Mouse (Mus musculus) cerebellum, adult (tissue): Measurements from ENCODE around the gene Fndc4.
A peak's percentile ranks its signal among the peaks of the same experiment; 100 is the strongest.

Experiments
- ATAC-seq: cut with Nextera tagmentation; 2 replicates; pipeline ENCODE4 v1.9.2; 2017; ENCODE audit warnings: mild to moderate bottlenecking, moderate library complexity, mixed read lengths; ENCODE audit not compliant: insufficient number of reproducible peaks, low FRiP score, low TSS enrichment

Fndc4 gene

DNA sequence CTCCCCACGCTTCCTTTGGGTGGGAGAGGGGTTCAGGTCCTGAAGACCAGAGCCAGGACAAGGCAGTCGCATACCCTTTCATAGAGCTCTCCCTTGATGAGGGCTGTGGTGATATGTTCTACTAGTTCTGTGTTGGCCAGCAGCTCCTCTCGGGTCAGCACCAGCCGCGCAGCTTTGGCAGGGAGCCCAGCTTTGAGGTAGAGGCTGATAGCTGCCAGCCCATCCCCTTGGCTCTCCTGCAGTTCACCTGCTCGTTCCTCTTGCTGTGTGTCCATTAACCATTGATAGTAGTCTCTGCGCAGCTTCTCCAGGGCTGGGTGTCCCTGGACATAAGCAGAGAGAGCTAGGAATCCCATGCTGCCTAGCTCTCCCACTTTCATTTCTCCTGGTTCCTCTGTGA is 29.8 kb downstream of the Fndc4 start:
- no peak for ATAC-seq

DNA sequence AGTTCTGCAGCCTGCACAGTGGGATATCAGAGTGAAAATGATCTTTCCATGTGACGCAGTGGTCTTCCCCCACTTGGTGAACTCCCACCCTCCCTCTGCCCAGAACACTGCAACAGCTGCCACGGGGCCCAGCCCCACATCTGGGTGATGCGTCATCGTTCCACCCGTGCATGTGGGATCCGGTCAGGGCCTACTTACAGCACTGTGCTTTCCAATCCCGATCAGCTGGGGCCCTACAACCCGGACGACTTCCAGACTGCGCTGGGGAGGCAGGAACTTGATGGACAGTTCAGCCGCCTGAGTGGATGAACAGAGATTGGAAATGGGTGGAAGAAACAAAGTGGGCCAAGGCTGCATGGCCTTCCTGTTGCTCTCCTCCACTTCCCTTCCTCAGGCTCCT is 38.3 kb downstream of the Fndc4 start:
- ATAC-seq: no peak

DNA sequence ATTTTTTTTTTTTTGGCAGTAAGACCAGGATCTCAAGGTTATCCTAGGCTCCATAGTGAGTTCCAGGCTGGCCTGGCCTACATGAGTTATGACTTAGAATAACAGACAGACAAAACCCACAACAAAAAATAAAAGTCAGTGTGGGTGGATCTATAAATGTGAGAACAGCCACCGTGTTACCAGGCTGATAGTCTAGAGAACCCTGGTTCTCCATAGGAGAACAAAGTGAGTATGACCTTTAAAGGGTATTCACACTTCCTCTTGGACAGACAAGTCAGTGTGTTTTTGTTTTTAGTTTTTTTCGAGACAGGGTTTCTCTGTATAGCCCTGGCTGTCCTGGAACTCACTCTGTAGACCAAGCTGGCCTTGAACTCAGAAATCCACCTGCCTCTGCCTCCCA is 39.9 kb downstream of the Fndc4 start:
- ATAC-seq: no peak

DNA sequence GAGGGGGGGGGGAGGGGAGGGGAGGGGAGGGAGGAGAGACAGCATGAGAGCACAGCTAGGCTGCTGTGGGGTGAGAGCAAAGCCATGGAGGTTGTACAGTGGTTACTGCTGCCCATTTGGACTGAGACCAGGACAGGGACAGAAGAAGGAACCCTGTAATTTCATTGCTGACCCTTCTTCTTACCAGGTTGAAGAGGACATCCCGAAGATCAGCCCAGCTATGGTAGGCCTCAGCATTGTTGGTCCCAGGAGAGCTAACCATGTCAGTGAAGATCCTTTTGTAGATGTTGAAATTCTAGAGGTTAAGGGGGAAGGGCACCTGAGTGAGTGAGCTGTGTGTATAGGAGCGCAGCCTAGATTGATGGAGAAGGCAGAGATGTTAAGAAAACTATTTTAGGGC is 40.5 kb downstream of the Fndc4 start:
- no peak for ATAC-seq

DNA sequence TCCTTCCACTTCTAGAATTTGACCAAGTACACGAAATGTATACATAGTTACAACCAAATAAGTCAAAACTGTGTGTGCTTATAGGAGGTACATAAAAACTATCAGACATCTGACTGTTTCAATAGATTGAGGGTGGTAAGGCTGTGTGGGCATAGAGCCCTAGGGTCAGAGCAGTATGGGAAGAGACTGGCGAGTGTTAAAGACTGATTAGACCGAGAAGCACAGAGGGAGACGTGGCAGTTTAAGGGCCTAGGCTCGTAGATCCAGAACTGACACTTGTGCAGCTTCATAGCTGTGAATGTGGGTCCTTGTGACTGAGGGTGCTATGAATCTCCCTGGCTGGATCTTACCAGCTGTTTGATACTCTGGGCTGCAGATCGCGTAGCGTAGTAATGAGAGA is 41.0 kb downstream of the Fndc4 start:
- ATAC-seq: no peak

DNA sequence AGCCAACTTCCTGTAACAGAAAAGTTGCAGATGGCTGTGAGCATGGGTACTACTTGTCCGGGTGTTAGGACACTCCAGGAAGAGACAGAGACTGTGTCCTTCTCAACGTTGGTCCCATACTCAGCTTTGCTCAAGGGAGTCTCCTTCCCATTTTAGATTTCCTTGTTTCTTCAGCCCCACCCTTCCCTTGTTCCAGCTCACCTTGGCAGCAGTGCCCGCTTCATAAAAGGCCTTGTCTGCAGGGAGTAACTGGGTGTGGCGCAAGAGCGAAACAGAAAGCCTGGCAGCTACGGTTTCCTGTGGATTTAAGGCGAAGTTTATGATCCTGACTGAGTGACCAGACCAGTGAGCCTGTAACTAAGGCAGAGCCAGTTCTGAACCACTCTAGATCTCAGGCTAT is 41.4 kb downstream of the Fndc4 start:
- ATAC-seq: no peak

DNA sequence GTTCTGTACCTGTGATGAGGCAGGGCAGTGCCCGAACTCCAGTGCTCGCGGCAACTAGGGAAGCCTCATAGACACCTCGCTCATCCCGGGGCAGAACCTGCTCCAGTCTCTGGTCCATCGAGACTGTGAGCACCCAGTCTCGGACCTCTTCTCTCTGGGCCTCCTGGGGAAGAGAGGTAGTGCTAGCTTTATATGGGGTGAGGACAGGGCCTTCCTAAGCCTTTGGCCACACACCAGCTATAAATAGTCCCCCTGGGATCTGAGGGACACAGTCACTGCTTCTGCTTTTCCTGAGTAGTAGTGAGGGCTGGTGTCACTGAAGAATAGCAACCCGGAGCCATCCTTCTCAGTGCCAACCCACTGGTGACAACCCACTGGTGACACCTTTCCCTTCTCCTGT is 42.1 kb downstream of the Fndc4 start:
- ATAC-seq: no peak

DNA sequence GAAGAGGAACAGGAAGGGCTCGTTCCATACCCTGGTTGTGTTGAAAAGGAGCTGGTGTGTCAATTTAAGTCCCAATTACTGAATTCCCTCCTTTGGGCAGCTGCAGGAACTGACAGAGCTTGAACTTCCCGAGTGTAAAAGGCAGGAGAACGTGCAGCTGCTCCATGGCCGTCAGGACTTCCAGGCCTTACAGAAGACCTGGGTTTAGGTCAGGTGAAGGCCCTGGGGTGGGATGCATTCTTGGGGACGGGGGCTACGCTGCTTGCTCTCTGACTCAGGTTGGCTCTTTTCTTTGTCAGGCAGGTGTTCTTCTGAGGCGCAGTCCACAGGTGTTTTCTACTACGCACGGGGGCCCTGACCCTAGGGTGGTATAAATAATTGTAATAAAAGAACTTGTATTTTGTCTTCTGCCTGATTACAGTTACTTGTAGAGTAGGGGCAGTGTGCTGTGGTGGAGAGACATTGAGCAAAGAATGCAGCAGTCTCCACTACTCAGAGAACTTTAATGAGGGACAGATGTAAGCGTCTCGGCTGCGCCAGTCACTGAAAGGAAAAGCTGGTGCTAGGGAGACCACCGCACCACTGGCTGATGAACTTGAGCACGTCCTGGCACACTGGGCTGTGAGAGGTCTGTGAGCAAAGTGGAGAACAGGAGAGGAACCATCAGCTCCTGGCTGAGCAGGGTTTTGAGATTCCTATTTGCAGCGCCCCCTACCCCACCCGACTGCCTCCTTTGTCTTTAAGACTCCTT is 42.9 kb downstream of the Fndc4 start:
- no peak for ATAC-seq

DNA sequence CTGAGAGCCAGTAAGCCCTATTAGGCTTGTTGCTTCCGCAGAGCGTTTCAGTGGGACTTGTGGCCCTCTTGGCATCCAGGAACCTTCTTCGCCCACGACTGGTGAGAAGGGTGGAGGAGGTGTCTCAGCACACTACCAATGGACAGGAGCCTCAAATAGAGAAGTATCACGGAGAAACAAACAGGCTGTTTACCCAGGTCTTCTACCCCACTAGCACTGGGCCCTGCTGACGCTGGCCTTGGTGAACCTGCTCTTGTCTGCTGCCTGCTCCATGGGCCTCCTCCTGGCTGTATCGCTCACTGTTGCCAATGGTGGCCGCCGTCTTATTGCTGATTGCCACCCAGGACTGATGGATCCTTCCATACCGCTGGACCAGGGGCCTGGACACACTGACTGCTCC is 43.7 kb downstream of the Fndc4 start:
- no peak for ATAC-seq

DNA sequence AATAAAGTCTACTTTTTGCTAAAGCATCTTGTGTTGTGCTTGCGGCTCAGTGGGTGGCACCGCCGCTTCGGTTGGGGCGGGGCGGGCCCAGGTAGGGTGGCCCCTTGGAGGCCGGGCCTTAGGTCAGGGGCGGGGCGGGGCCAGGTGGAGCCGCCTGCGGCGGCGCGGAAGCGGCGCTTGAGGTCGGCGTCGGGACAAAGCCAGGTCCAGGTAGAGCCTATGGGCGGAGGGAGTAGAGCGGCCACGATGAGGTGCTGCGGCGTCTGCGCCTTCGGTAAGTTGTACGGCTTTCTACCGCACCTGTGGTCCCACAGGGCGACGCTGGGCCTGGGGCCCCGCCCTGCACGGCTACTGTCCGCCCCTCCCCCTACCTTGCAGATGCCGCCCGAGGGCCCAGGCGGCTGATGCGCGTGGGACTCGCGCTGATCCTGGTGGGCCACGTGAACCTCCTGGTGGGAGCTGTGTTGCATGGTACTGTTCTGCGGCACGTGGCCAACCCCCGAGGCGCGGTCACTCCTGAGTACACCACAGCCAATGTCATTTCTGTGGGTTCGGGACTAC is 44.3 kb downstream of the Fndc4 start, which contains the start of gene Krtcap3:
TSS of gene Krtcap3 (plus strand) at position 151 of the 561 bp plus-strand sequence.
- peak; percentile 54; the same call in 1 of the 2 replicates for ATAC-seq

DNA sequence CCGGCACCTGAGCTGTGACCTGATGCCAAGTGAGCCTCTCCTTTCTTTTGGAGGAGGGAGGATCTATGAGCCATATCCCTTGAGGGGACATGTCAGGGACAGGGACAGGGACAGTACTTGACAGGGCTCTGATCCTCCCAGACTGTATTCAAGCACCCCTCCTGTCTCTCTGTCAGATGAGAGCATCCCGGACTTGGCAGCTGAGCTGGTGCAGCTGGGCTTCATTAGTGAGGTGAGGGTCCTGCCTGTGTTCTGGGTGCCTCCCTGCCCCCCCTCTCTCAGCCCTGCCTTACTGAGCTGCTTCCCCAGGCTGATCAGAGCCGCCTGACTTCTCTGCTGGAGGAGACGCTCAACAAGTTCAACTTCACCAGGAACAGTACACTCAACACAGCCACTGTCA is 45.2 kb downstream of the Fndc4 start:
- ATAC-seq: no peak
